Mouse (Mus musculus): ENCODE measurements around the gene Slit1.

Slit1 gene

GRCm38 (mm10) chr19:41669747-41670342, 73.6 kb downstream of the Slit1 start:
- in situ Hi-C loops (cut with MboI; ENCODE audit: low pct_unique_long_range_greater_than_20kb in 1 of 2, low sequenced_read_pairs in 2 of 2, unreplicated experiment in 1 of 2) = no loop called here

DNA sequence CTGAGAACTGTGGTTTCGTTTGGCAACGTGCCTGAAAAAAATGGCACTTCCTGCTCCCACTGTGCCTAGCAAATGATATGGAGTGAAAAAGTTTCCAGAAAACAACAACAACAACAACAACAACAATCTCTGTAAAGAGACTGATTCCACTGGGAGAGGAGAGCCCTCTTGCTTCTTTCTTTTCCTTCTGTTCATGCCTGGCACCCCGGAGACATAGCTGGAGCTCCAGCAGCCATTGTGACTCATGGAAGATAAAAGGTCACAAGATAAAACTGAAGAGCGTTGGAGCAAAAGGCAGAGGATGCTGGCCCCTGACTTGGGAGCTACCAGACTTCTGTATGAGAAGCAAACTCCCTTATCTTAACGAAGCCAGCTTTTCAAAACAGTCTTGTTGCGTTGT, 75.9 kb downstream of the Slit1 start:
- in situ Hi-C loops (cut with MboI; ENCODE audit: low pct_unique_long_range_greater_than_20kb in 1 of 2, low sequenced_read_pairs in 2 of 2, unreplicated experiment in 1 of 2) = no loop called here

DNA sequence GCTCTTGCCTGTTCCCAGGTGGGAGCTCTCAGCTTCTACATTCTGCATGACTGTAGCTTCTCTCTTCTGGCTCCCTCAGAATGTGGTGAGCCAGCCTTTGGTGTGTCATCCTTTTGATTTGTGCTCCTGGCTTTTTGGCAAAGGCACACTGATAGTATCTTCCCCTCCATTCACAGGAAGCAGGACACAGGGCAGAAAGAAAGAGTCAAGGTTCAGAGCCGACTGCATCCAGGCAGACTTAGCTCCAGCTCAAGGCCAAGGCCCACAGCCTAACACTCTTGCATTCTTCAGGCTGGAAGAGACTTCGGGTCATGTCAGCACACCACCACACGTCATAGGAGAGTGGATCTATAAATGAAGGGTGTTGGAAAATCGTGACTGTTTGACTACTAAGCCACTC, 77.5 kb downstream of the Slit1 start:
- in situ Hi-C loops (cut with MboI; ENCODE audit: low pct_unique_long_range_greater_than_20kb in 1 of 2, low sequenced_read_pairs in 2 of 2, unreplicated experiment in 1 of 2) = no loop called here

GRCm38 (mm10) chr19:41663506-41664242, 79.8 kb downstream of the Slit1 start:
- in situ Hi-C loops (cut with MboI; ENCODE audit: low pct_unique_long_range_greater_than_20kb in 1 of 2, low sequenced_read_pairs in 2 of 2, unreplicated experiment in 1 of 2) = no loop called here

DNA sequence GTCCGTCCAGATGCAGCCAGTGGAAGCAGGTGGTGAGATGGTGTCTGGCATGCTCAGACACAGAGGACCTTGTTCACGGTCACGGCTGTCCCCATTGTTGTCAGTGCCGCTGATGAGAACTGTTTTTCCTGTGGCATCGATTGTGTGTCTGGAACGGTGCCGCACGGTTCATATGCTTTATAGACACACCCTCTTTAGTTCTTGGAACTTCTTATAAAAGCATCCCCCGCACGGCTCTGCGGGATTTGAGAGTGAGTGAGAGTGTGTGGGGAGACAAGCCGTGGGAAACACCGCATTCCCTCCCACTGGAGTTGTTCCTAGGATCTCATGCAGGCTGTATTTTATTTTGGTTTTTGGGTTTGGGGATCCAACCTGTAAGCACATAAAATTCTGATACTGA, 82.0 kb downstream of the Slit1 start:
- in situ Hi-C loops (cut with MboI; ENCODE audit: low pct_unique_long_range_greater_than_20kb in 1 of 2, low sequenced_read_pairs in 2 of 2, unreplicated experiment in 1 of 2) = no loop called here

DNA sequence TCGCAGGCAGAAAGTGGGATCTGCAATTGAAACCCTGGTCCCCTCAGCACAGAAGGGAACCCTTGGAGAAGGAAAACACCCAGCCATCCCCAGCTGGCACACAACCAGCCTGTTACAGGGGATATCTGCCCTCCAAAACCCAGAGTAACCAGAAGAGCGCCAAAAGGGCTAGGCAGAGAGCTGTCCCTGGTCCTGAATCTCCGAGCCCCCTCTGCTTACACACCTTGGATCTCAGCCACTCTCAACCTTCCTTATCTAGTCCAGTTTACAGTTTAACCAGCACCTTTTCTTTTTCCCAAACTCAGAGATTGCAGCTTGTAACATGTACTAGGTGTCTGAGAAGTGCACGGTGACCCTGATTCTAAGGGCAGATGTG, 82.5 kb downstream of the Slit1 start:
- in situ Hi-C loops (cut with MboI; ENCODE audit: low pct_unique_long_range_greater_than_20kb in 1 of 2, low sequenced_read_pairs in 2 of 2, unreplicated experiment in 1 of 2) = no loop called here

DNA sequence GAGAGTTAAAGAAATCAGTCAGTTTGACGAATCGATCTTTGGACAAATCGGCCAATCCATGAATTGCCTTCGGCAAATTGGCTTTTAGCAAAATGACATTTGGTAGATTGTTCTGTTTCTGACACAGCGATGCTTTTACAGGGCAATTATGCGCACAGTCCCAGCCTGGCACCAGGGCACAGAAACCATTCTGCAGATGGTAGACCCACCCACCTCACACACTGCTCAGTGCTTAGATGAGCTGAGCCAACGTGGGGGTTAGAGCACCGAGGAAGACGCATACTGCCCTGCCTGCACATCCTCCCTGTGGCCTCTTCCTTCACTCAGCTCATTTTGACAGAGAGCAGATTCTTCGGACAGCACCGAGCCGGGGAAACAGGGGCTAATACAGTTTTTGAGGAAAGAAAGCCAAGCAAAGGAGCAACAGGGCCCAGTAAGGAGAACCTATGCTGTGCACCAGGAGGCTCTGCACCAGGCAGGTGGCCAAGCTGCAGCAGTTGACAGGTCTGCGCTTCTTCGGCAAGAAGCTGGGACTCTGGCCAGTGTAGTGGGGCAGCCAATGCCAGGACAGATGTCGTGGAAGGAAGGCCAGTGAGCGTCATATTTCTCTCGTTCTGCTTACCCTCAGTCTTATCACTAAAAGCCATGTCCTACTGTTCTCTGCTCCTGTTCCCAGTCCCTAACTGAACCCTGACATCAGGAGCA, 83.0 kb downstream of the Slit1 start:
- in situ Hi-C loops (cut with MboI; ENCODE audit: low pct_unique_long_range_greater_than_20kb in 1 of 2, low sequenced_read_pairs in 2 of 2, unreplicated experiment in 1 of 2) = no loop called here

GRCm38 (mm10) chr19:41657446-41657845, 86.0 kb downstream of the Slit1 start:
- in situ Hi-C loops (cut with MboI; ENCODE audit: low pct_unique_long_range_greater_than_20kb in 1 of 2, low sequenced_read_pairs in 2 of 2, unreplicated experiment in 1 of 2) = loop anchor here (5.0 kb wide), 1 partner anchor 105 kb away; no protein-coding TSS in a partner anchor

- in situ Hi-C loops (cut with MboI; ENCODE audit: low pct_unique_long_range_greater_than_20kb in 1 of 2, low sequenced_read_pairs in 2 of 2, unreplicated experiment in 1 of 2) = loop anchor here (5.0 kb wide), 1 partner anchor 106 kb away; no protein-coding TSS in a partner anchor
Observed at GRCm38 (mm10) chr19:41656671-41657070, 86.8 kb downstream of the Slit1 start.

DNA sequence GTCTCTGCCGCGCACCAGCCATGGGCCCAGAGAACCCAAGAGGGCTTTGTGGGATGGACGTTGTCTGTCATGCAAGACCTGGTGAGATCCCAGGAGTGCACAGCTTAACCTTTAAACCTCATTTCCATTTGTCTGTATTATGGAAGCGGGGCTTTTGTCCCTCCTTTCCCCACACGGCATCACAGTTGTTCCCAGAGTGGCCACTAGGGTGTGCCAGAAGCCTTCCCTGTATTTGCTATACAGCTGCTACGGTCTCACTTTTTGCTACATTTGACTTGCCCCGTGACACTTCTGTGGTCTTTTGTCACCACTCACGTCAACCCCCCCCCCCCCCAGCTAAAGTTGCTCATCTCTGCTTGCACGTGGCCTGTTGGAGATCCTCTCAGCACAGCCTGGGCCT, 87.5 kb downstream of the Slit1 start:
- in situ Hi-C loops (cut with MboI; ENCODE audit: low pct_unique_long_range_greater_than_20kb in 1 of 2, low sequenced_read_pairs in 2 of 2, unreplicated experiment in 1 of 2) = loop anchor here (5.0 kb wide), 1 partner anchor 106 kb away; no protein-coding TSS in a partner anchor

- in situ Hi-C loops (cut with MboI; ENCODE audit: low pct_unique_long_range_greater_than_20kb in 1 of 2, low sequenced_read_pairs in 2 of 2, unreplicated experiment in 1 of 2) = loop anchor here (5.0 kb wide), 1 partner anchor 107 kb away; no protein-coding TSS in a partner anchor
Observed at GRCm38 (mm10) chr19:41655089-41655783, 88.2 kb downstream of the Slit1 start.

DNA sequence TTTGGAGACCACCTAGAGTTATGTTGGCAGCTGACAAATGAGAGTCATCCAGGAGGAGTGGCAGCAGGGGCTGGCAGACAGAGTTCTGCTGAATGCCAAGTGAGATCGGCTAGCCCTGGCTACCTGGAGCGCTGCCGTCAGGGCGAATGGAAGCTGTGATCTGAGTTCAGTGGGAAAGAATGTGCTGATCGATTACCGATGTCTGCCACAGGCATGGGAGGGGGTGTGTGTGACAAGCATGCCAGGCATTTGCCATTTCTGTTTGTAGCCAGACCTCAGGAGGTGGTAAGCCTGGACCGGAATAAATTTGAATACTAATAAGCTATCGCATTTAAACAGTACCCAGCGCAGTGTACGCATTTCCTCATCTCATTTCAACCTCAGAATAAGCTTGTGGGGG, 91.5 kb downstream of the Slit1 start:
- in situ Hi-C loops (cut with MboI; ENCODE audit: low pct_unique_long_range_greater_than_20kb in 1 of 2, low sequenced_read_pairs in 2 of 2, unreplicated experiment in 1 of 2) = no loop called here

DNA sequence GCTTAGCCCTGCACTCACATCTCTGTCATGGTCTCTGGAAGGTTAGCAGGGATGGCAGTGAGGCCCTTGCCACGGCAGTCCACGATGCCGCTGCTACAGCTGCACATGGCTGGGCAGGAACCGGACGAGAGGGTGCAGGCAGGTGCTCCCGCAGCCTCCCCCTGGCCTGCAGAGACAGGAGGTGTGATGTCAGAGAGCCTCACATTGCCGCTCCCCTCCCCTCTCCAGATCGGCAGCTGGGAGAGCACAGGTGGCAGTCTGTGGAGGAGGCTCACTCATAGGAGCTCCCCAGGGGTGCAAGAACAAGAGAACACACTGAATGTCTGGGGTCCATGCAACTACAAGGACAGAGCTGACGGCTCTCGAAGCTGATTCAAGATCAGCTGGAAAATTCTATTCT, 94.1 kb downstream of the Slit1 start:
- in situ Hi-C loops (cut with MboI; ENCODE audit: low pct_unique_long_range_greater_than_20kb in 1 of 2, low sequenced_read_pairs in 2 of 2, unreplicated experiment in 1 of 2) = no loop called here

DNA sequence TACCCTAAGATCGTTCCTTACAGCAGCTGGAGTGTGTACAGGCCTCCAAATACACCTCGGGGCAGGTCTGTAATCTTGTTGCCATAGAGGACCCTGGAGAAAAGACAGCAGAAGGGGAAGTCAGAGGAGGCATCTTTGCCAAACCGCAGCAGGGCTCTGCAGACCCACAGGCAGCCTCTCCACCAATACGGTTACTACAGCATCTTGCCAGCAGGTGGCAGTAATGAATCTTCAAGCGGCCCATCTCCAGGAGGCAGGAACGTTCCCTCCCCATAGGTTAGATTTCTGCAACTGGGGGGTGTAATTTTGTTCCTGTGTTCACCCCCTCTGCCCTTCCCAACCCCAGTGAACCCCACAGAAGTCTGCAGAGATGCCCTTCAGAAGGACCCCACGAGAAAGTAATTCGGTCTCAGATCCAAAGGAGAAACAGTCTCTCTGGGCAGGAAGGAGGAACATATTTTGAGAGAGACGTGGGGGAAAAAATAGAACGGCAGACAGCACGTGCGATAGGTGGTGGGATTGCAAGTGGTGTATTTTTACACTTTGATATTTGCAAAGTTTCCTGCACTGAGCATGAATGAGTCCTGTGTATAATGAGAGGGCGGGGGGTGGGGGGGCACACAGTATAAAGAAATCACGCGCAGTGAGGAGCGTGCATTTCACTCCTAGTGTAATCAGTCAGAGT, 96.4 kb downstream of the Slit1 start:
- in situ Hi-C loops (cut with MboI; ENCODE audit: low pct_unique_long_range_greater_than_20kb in 1 of 2, low sequenced_read_pairs in 2 of 2, unreplicated experiment in 1 of 2) = no loop called here

- in situ Hi-C loops (cut with MboI; ENCODE audit: low pct_unique_long_range_greater_than_20kb in 1 of 2, low sequenced_read_pairs in 2 of 2, unreplicated experiment in 1 of 2) = no loop called here
Observed at GRCm38 (mm10) chr19:41643010-41643409, 100.5 kb downstream of the Slit1 start.

DNA sequence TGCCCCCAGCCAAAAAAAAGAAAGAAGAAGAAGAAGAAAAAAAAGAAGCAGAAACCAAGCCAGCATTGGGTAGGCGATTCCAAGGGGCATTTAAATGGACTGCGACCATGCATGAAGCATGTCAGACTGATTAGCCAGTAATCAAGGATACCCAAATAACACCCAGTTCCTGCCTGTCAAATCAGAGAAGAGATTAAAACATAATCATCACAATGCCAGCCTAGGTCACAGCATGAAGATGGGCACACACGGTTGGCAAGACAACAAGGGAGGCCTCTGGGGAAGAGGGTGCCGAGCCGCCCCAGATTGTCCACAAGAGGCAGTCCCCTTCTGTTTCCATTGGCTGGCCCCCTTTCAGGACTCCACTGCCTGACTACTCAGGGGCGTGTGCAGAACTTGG, 108.5 kb downstream of the Slit1 start:
- in situ Hi-C loops (cut with MboI; ENCODE audit: low pct_unique_long_range_greater_than_20kb in 1 of 2, low sequenced_read_pairs in 2 of 2, unreplicated experiment in 1 of 2) = no loop called here

DNA sequence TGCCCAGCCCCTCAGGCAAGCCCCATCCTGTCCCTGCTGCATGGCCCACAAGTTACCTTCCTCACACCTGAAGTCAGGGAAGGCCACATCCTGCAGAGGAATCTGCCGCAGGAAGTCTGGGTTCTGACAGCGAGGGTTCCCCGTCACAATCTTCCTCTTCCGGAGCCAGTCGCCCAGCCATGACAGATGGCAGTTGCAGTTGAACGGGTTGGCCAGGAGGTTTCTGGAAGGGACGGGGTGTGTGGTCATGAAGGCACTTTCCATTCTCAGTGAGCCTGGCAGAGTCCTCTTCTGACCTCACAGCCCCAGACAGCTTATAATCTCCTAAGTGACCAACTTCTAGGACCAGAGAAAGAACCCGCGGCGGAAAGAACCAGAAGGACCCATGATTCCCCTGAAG, 109.4 kb downstream of the Slit1 start:
- in situ Hi-C loops (cut with MboI; ENCODE audit: low pct_unique_long_range_greater_than_20kb in 1 of 2, low sequenced_read_pairs in 2 of 2, unreplicated experiment in 1 of 2) = no loop called here

- in situ Hi-C loops (cut with MboI; ENCODE audit: low pct_unique_long_range_greater_than_20kb in 1 of 2, low sequenced_read_pairs in 2 of 2, unreplicated experiment in 1 of 2) = loop anchor here in 1 of 2 experiments (10.0 kb wide), 1 partner anchor 135 kb away; no protein-coding TSS in a partner anchor
Observed at GRCm38 (mm10) chr19:41629532-41629931, 113.9 kb downstream of the Slit1 start.
